Mouse (Mus musculus) frontal cortex, postnatal 25 days (tissue): Measurements from ENCODE around the gene Slc23a2.

ENCODE experiments used
- DNase-seq, 2 experiments: peaks; one replicate each; pipeline ENCODE4 v3.0.0; 2022; ENCODE audit warnings: low spot score in 2 of 2

The Slc23a2 gene

DNA sequence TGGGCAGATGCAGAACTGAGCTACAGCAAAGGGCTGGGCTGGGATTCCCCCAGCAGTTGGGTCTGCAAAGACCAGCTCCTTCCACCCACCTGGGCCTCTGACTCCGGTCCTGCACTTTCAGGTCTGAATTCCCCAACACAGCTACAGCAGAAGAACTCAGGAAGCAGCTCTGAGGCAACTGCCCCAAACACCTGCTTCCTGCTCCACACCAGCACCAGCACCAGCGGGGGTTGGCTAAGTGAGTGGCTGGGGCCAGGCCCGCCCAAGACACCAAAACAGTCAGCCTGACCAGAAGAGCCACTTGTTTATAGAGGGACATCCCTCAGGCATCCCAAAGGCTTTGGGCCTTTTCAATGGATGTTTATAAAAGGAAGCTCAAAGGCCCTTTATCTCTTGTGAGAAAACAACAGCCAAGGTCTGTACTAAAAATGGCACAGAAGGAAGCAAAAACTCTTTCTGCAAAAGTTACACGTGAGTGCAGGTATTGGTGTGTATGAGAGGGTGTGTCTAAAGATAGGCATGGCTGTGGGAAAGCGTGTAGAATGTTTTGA lies 123.8 kb downstream of the Slc23a2 start:
- no peak for DNase-seq

DNA sequence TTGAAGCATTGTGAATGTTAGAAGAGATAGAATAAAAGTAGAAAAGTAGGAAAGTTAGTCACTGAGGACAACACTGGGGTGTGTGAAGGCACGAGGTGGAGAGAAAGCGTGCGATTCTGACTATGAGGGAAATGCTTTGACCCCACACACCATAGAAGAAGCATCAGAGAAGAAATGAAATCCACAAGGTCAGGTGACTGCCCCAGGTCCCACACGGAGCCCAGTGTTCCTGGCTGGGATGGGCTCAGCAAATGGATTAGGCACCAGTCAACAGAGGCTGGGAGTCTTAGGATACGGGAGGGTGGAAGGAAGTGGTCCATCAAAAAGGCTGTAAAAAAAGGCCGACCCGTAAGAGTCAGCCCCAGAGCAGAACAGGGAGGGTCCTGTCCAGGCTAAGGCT lies 124.5 kb downstream of the Slc23a2 start:
- DNase-seq, result no peak

- no peak for DNase-seq
Observed at GRCm38 (mm10) chr2:132019372-132019811, 125.5 kb downstream of the Slc23a2 start.

- no peak for DNase-seq
Observed at GRCm38 (mm10) chr2:132018156-132018555, 126.8 kb downstream of the Slc23a2 start.

GRCm38 (mm10) chr2:132017611-132018010 lies 127.3 kb downstream of the Slc23a2 start:
- no peak for DNase-seq

GRCm38 (mm10) chr2:132016034-132016433 lies 128.9 kb downstream of the Slc23a2 start:
- no peak for DNase-seq

GRCm38 (mm10) chr2:132013152-132013551 lies 131.8 kb downstream of the Slc23a2 start:
- no peak for DNase-seq

- no peak for DNase-seq
Observed at GRCm38 (mm10) chr2:132010781-132011180, 134.1 kb downstream of the Slc23a2 start.

- DNase-seq, result no peak
Observed at GRCm38 (mm10) chr2:132008186-132008585, 136.7 kb downstream of the Slc23a2 start.

GRCm38 (mm10) chr2:132007475-132007819 lies 137.5 kb downstream of the Slc23a2 start:
- DNase-seq, result no peak

DNA sequence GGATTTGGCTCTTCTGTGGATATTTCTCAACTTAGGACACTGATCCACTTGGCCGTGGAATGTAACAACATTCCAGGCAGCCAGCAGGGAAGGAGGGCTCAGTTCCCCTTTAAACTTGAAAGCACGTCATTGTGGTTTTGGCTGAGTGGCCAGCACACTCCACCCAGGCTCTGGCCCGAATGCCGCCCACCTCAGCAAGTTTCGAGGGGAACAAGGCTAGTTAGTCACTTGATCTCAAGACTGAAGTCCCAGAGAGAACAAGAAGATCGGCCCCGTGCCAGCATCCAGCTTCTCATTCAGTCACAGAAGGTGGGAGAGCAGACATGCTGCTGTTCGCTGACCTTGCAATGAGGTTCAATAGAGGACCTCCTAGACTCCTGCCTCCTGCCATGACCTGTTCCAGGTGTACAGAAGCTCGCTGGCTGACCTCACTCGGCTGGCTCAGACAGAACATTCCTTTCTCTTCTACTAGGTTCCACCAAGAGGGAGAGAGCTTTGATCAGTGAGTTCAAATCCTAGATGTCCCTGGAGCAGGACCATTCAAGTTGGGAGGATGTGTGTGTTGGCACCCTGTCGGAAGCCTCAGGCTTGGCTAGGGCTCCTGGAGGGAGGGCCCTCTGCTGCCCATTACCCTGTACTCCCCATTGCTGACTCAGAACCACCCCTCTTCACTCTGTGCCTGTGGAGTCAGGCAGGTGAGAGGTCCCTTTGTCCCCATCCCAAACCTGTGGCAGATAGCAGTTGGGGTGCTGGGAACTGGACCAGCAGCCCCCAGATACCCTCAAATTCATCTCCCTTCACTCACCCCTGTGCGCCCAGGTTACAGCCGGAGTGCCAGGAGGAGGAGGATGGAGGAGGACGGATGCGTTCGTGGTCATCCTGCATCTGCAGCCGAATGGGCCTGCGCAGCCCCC lies 138.1 kb downstream of the Slc23a2 start:
- no peak for DNase-seq

GRCm38 (mm10) chr2:132005445-132005844 lies 139.5 kb downstream of the Slc23a2 start:
- no peak for DNase-seq

GRCm38 (mm10) chr2:132004495-132005136 lies 140.3 kb downstream of the Slc23a2 start:
- DNase-seq, result no peak

DNA sequence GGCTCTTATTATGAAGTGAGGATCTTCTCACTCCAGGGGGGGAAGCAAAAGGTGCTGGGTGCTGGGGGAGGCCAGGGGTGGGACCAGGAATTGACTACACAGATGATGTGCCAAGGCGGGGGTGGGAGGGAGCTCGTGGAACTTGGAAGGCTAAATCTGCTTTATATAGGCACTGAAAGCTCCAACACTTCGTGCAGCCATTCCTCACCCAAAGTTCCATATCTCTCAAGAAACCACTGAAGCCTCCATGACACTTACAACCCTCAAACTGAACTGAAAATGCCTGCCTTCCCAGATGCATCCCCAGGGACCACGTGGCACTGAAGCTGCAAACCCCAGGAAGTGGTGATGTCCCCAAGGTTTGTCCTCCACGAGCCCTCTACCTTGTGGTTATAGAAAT lies 141.0 kb downstream of the Slc23a2 start:
- no peak for DNase-seq
